Mouse (Mus musculus) forebrain, postnatal 0 days (tissue): Measurements from ENCODE around the gene Taok2. TPM values are rescaled to one million over a fixed set of nuclear protein-coding genes. Genes with fewer than 3 reads are reported as not detected.

Source experiments
- ATAC-seq: fragments of 200-750 bp; cut with Nextera tagmentation; 2 replicates; pipeline ENCODE4 v1.8.0; 2017; ENCODE audit warnings: mild to moderate bottlenecking, moderate library complexity
- DNase-seq: peaks from one replicate; pipeline ENCODE4 v3.0.0-alpha.2; 2015
- H3K27ac ChIP-seq: fragments of 300-500 bp; sonication (generic); 2 replicates; pipeline ENCODE4 v1.5.1; 2014; ENCODE audit warnings: low read depth, mild to moderate bottlenecking, antibody characterized with exemption, low read length, moderate library complexity, mixed read lengths
- H3K27me3 ChIP-seq: fragments of 300-500 bp; sonication (generic); 2 replicates; pipeline ENCODE4 v1.6.1; 2014; ENCODE audit warnings: mild to moderate bottlenecking, low read length, mixed read lengths; ENCODE audit not compliant: insufficient read depth
- H3K36me3 ChIP-seq: fragments of 300-500 bp; sonication (generic); 2 replicates; pipeline ENCODE4 v1.6.1; 2014; ENCODE audit warnings: mild to moderate bottlenecking, moderate library complexity; ENCODE audit not compliant: insufficient read depth
- H3K4me1 ChIP-seq: fragments of 300-500 bp; sonication (generic); 2 replicates; pipeline ENCODE4 v1.6.1; 2014; ENCODE audit warnings: antibody characterized with exemption; ENCODE audit not compliant: insufficient read depth
- H3K4me2 ChIP-seq: fragments of 300-500 bp; sonication (generic); 2 replicates; pipeline ENCODE4 v1.6.1; 2014; ENCODE audit warnings: low read depth, mild to moderate bottlenecking, moderate library complexity
- H3K4me3 ChIP-seq: fragments of 300-500 bp; sonication (generic); 2 replicates; pipeline ENCODE4 v1.5.1; 2014; ENCODE audit warnings: low read depth, low read length, mixed read lengths
- H3K9ac ChIP-seq: fragments of 300-500 bp; sonication (generic); 2 replicates; pipeline ENCODE4 v1.6.1; 2014; ENCODE audit warnings: mild to moderate bottlenecking
- H3K9me3 ChIP-seq: fragments of 300-500 bp; sonication (generic); 2 replicates; pipeline ENCODE4 v1.6.1; 2016; ENCODE audit warnings: low read length
- CTCF ChIP-seq: sonication (generic); IDR thresholded peaks from 2 replicates; pipeline ENCODE4 v1.5.1; 2016; ENCODE audit warnings: antibody characterized with exemption, control low read depth, low read depth
- WGBS: fragments of 180-500 bp; shearing (Covaris S2); extraction: QIAGEN DNeasy Blood & Tissue Kit; methylation state at CpG from one replicate; pipeline ENCODE4 v1.1.7; 2014; 5-methylcytosine and 5-hydroxymethylcytosine counted together
- polyA plus RNA-seq: library from polyadenylated mRNA; unstranded; fragments of >200 nt; fragmentation: Nextera tagmentation; extraction: Ambion mirVana; gene quantifications from 2 replicates; pipeline ENCODE4 v1.2.1, GENCODE M21; 2015
- total RNA-seq: library from RNA; depleted of rRNA; stranded (reverse); fragments of >200 nt; gene quantifications from 2 replicates; pipeline ENCODE4 v1.2.3, GENCODE M21; 2014

Taok2 gene
- total and polyA plus RNA-seq, 2 experiments from 2014 or later, result 42.6 to 110 TPM

GRCm38 (mm10) chr7:126833294-126833693 is 51.2 kb downstream of the Taok2 start:
- Histone ChIP-seq H3K9ac (no peak overlapping the region), H3K27ac (no peak overlapping the region), H3K9me3 (no peaks in the 10 kb centered on the region), H3K4me3 (no peak overlapping the region), H3K4me1 (no peaks in the 10 kb centered on the region), H3K27me3 (no peaks in the 10 kb centered on the region), H3K36me3 (peaks cover 15% of the 10 kb centered on the region), H3K4me2 (no peak overlapping the region)
- DNase-seq (no peak), ATAC-seq (no peak)
- TF ChIP-seq CTCF, result no peak
- 100% methylated on average over 1 of the region's 1 CpGs for WGBS

- WGBS, result 1% methylated on average over 21 of the region's 21 CpGs
- no peak overlapping the region for H3K27ac ChIP-seq
These were observed 52.4 kb downstream of the Taok2 start for GRCm38 (mm10) chr7:126832036-126832598.

GRCm38 (mm10) chr7:126831539-126831938 is 53.0 kb downstream of the Taok2 start, which contains the start of gene 4930451I11Rik:
4930451I11Rik (minus strand) TSS chr7:126831639.
- Histone ChIP-seq H3K27ac (no peak within 1 kb of the TSS), H3K36me3 (peaks cover 22% of the 10 kb centered on the region), H3K9me3 (no peaks in the 10 kb centered on the region), H3K9ac (peak within 1 kb of the TSS; percentile 33; the same call in 1 of the 2 replicates), H3K27me3 (no peaks in the 10 kb centered on the region), H3K4me2 (peak within 1 kb of the TSS; percentile 48), H3K4me1 (no peaks in the 10 kb centered on the region), H3K4me3 (peak within 1 kb of the TSS; percentile 19)
- no peak for ATAC-seq
- DNase-seq, result no peak
- 49% methylated on average over 5 of the region's 5 CpGs for WGBS
- no peak for TF ChIP-seq CTCF

More at GRCm38 (mm10) chr7:126832036-126832598, 52.4 kb downstream of the Taok2 start:
- no peaks in the 10 kb centered on the region for H3K9me3 ChIP-seq
- peak overlapping the region; percentile 19 for H3K4me3 ChIP-seq
- peaks cover 20% of the 10 kb centered on the region for H3K36me3 ChIP-seq
- peak; percentile 92 for TF ChIP-seq CTCF
- H3K4me1 ChIP-seq, result no peaks in the 10 kb centered on the region
- peak overlapping the region; percentile 48 for H3K4me2 ChIP-seq
- peak overlapping the region; percentile 33; the same call in 1 of the 2 replicates for H3K9ac ChIP-seq
- ATAC-seq (peak; percentile 94), DNase-seq (peak; percentile 86)
- no peaks in the 10 kb centered on the region for H3K27me3 ChIP-seq

- ATAC-seq (no peak), DNase-seq (no peak)
- WGBS, result 70% methylated on average over 5 of the region's 5 CpGs
- Histone ChIP-seq H3K4me2 (no peak overlapping the region), H3K9ac (no peak overlapping the region), H3K36me3 (peaks cover 27% of the 10 kb centered on the region), H3K9me3 (no peaks in the 10 kb centered on the region), H3K27me3 (no peaks in the 10 kb centered on the region), H3K4me3 (no peak overlapping the region), H3K27ac (no peak overlapping the region), H3K4me1 (peaks cover 10% of the 10 kb centered on the region; the same call in 1 of the 2 replicates)
- no peak for TF ChIP-seq CTCF
These were observed 58.6 kb downstream of the Taok2 start for GRCm38 (mm10) chr7:126825952-126826351.

- TF ChIP-seq CTCF, result no peak
- Histone ChIP-seq H3K4me1 (peaks cover 10% of the 10 kb centered on the region; the same call in 1 of the 2 replicates), H3K4me3 (no peak overlapping the region), H3K27ac (no peak overlapping the region), H3K9me3 (no peaks in the 10 kb centered on the region), H3K4me2 (no peak overlapping the region), H3K27me3 (no peaks in the 10 kb centered on the region), H3K9ac (0 out of 2 replicates have a peak overlapping the region, but pooled peaks have one; percentile 14), H3K36me3 (peaks cover 27% of the 10 kb centered on the region)
- ATAC-seq (no peak), DNase-seq (no peak)
- 29% methylated on average over 8 of the region's 8 CpGs for WGBS
These were observed 59.1 kb downstream of the Taok2 start for GRCm38 (mm10) chr7:126825403-126825802.

- H3K9me3 ChIP-seq, result no peaks in the 10 kb centered on the region
- H3K27me3 ChIP-seq, result no peaks in the 10 kb centered on the region
- 6% methylated on average over 10 of the region's 10 CpGs for WGBS
- ATAC-seq, result no peak
- H3K4me3 ChIP-seq, result peak overlapping the region; percentile 88
- peak overlapping the region; percentile 87 for H3K9ac ChIP-seq
- TF ChIP-seq CTCF, result no peak
- H3K27ac ChIP-seq, result peak overlapping the region; percentile 84; the same call in 1 of the 2 replicates
- H3K36me3 ChIP-seq, result peaks cover 19% of the 10 kb centered on the region
- H3K4me1 ChIP-seq, result peaks cover 10% of the 10 kb centered on the region; the same call in 1 of the 2 replicates
- H3K4me2 ChIP-seq, result peak overlapping the region; percentile 81
- DNase-seq, result peak; percentile 39
These were observed 60.6 kb downstream of the Taok2 start for GRCm38 (mm10) chr7:126823940-126824339.

GRCm38 (mm10) chr7:126823202-126823711 is 61.2 kb downstream of the Taok2 start:
- no peaks in the 10 kb centered on the region for H3K9me3 ChIP-seq
- ATAC-seq (peak; percentile 88), DNase-seq (peak; percentile 73)
- no peaks in the 10 kb centered on the region for H3K27me3 ChIP-seq
- 5% methylated on average over 15 of the region's 19 CpGs for WGBS
- H3K4me2 ChIP-seq, result peak overlapping the region; percentile 81
- peak overlapping the region; percentile 87 for H3K9ac ChIP-seq
- peak overlapping the region; percentile 88 for H3K4me3 ChIP-seq
- TF ChIP-seq CTCF, result no peak
- H3K36me3 ChIP-seq, result peaks cover 12% of the 10 kb centered on the region; the same call in 1 of the 2 replicates
- H3K27ac ChIP-seq, result peak overlapping the region; percentile 84
- H3K4me1 ChIP-seq, result peaks cover 10% of the 10 kb centered on the region; the same call in 1 of the 2 replicates
